Mouse (Mus musculus) mesoderm, embryonic 11.5 days (tissue): Measurements from ENCODE around the gene Car3.
A peak's percentile ranks its signal among the peaks of the same experiment; 100 is the strongest.
"Not testable (repeated sequence)": the region's sequence is repeated elsewhere in the genome, so short reads cannot be mapped to it uniquely, and the experiment has no call there.

Experiments
- DNase-seq: peaks from one replicate; pipeline ENCODE4 v3.0.0-alpha.2; 2012; ENCODE audit warnings: low read depth, low spot score

Car3 gene

DNA sequence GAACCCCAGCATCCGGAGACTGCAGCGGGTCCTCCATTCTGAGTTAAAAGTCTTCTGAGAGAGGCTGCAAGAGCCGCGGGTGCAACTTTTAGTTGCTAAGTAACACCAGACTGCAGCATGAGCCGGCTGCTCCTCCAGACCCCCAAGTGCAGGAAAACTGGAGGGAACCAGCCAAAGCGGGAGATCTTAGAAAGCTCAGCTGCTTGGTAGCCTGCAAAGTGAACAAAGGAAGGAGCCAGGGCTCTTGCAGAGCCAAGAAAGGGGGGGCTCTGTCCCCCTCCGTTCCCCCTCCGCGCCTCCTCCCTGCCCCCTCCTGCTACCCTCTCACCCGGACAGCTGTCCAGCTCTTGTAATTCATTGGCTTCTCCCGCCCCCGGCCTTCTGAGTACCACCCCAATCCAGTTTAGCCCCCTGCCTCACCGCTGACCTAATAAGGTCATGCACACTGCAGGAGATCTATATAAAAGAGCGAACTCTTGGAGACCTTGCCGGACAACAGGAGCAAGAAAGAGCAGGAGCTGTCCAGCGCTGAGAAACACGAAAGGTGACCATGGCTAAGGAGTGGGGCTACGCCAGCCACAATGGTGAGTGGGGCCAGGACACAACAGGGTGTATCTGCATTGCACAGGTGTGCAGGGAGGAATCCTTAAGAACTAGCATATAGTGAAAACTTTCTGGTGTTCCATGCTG lies at the start of gene Car3:
Gene Car3 (plus strand): TSS at position 491 of the 690 bp plus-strand sequence.
- peak; percentile 67 for DNase-seq

DNA sequence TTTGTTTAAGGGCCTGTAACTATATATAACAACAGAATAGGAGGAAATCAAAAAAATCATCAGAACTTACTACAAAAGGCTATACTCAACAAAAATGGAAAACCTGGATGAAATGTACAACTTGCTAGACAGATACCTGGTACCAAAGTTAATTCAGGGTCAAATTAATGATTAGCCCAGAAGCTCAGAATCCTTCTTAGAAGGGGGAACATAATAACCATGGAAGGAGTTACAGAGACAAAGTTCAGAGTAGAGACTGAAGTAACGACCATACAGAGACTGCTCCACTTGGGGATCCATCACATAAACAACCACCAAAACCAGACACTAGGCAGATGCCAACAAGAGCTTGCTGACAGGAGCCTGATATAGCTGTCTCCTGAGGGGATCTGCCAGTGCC lies 47.9 kb upstream of the Car3 start:
- not testable (repeated sequence) for DNase-seq

DNA sequence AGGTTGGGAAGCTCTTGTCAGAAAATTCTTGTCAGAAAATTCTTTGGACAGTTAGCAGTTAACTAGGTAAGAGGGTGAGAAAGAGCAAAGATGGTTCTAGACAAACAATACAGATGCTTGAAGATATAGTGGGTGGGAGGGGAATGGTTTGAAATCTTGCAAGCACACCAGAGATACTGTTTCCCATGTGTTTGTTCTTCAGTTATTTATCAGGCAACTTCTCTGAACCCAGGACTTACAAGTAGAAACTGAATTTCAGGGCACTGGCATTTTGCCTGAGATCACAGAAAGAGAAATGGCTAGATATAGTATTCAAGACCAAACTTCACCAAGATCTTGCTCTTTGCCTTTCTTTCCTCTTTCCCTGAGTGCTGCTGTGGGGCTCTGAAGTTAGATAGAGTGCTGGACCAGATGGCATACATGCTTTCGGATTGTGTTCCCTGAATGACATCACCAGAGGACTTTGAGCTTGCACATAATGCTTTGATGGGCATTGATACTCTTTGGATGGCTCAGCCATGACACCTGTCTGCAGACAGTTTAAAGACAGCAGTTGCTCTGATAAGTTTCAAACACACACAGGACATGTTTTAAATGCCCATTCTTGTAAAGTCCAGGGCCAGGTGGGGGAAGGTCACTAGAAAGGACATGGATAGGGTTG lies 43.3 kb upstream of the Car3 start:
- no peak for DNase-seq

DNA sequence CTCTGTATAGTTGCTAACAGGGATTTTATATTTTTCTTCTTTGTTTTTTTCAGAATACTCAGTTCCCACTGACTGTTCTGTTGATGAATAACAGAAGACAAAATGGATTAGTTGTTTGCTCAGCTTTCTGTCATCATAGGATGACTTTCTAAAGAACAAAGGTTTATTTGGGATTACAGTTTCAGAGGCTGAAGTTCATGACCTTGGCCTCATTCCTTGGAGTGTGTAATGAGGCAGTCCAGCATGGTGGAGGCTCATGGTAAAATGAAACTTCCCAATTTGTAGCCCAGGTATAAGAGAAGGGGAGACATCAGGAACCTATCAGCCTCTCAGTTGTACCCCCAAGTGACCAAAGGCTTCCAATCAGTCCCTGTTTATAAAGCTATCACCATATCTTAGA lies 34.4 kb upstream of the Car3 start:
- no peak for DNase-seq

DNA sequence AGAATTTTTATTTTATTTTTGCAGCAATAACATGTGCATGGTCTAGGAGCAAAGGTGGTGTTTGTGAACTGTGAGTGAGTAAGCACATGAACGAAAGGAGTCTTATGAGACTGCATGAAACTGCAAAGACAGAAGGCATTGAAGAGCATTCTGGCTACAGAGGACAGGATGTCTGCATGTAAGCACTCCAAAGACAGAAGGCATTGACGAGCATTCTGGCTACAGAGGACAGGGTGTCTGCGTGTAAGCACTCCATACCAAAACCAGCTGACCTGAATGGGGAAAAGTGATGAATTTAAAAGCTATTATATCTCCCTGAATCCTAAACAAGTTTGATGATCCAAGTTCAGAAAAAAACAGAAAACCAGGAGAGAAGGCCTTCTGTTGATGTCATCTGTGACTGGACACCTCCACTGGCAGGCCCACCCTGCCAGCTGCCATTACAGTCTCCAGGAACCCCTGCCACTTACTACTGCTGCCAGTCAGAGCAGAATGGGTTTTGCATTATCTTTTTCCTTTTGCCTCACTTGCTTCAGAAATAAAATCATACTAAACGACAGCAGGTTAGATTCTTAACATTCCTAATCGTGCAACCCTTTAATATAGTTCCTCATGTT lies 32.0 kb upstream of the Car3 start:
- DNase-seq: no peak

DNA sequence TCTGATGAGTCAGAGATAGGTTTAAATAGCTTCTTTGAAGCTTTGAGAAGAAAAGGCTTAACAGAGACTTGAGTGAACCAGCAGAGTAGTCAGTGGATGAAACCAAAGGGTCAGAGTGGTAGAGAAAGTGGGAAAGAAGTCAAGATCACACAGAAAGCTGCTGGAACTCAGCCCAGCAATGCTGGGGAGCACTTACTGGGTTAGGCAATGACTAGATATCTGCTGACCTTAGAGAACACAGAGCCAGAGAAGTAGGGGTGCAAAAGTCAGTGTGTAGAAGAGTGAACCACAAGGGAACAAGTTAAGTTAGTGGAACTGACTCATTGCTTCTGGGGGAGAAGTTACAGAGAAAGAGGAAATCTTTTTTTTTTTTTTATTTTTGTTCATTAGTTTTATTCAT lies 30.5 kb upstream of the Car3 start:
- no peak for DNase-seq

DNA sequence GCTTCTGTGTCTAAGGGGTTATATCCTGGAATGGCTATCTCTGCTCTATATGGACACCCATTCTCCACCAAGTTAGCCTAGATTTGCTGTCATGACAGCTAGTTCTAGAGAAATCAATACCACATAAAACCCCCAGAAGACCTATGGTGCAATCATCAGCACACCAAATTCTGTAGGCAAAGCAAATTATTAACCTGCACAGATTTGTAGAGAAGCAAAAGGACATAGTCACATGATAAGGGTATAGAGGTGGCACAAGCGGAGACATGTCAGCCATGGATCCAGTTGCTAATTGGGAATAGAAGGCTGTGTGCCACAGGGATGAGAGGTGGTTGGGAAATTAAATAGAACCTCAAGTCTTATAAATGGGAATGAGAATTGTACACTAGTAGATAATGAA lies 24.4 kb upstream of the Car3 start:
- DNase-seq: no peak

DNA sequence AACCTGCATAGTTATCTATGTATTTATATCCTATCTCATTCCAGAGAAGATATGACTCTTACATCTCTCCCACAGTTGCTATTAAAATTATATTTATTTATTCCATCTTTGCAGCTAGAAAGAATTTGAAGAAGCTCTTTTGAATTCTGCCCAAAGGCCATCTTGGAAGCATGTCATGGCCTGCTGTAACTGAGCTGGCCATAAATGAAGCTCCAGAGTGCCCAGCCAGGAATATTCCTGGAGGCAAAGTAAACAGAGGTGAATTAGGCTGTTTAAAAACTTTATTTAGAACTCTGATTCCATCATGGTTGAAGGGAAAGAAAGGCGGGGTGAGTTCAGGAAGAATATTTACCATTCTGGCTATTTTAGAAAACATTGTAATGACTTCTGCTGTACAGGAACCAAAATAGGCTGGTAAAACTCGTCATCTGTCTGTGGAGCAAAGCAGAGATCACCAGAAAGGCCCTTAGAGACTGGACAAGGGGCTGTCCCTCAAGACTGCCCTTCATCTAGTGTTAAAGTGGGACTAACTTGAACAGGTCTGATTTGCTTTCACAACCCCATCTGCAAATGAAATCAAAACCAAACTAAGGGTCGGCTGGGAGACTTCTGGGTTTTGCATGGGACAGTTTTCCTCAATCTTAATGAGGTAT lies 23.7 kb upstream of the Car3 start:
- no peak for DNase-seq

DNA sequence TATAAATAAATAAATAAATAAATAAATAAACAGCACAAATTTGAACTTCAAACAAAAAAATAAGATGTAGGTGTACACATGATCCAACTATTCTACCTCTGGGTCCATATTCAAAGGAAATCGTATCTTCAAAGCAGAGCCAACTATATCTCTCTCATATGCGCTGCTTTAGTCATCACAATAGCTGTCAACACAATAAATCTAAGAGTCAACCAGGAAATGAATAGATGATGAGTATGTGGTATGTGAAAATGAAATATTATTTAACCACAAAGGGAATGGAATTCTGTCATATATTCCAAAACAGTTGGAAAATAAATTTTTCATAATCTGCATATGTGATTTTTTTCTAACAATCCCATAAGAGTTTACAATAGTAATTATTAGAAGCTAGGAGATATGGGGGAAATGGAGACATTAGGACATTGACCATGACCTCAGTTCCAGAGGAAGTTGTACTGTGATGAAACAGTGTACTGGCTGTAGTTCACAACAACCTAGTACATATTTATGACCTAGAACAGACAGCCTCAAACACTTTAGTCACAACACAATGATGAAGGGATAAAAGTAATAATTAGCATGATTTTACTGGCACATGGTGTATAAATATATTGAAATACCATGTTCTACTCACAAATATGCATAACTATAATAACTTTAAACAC lies 14.6 kb upstream of the Car3 start:
- no peak for DNase-seq

DNA sequence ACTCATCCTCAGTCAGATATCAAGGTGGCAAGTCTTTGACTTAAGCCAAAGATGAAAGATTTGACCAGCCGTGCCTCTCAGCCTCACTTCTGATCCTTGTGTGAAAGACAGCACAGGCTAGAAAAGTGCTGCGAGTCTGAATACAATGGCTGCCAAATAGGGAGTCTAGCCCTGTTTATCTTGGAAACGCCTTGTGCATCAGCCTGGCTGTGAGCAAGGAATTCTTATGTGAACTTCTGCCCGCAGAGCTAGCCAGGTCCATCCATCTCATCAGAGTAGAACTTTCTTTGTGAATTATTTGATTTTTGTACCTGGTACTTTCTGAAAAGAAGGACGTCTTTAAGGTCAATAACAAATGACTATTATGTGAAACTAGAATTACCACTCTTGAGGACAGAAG lies 9.3 kb upstream of the Car3 start:
- DNase-seq: no peak

DNA sequence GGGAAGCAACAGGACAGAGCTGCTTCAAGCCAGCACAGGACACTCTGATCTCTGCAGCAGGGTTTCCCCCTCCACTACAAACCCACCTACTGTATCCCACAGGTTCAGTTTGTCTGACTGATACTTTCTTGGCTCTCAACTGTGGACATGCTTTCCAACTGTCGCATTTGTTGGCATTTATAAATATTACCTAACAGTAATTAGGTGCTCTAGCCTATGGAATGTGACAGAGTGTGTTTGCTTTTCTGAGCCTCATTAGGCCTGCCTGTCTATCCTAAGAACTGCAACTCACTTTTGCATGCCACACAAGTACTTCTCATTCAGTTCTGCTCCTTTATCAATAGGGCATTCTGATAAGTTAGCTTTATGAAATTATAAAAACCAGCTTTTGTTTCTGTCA lies 8.9 kb upstream of the Car3 start:
- no peak for DNase-seq

DNA sequence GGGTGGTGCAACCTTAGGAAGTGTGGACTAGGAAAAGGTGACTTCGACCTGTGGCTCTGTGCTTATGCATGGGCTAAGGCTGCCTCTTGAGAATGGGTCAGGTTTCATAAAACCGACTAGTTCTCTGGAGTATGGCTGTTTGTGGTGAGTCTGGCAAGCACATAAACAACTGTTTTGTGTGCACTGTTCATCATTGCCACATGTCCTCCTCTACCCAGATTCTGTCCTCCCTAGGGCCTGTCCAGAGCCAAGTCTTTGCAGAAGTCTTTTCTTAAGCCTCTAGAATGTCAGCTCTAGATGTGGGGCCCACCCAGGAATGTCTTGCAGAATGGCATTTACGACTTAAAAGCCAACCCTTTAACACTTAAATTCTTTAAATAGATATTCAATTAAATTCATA lies 5.4 kb upstream of the Car3 start:
- no peak for DNase-seq

DNA sequence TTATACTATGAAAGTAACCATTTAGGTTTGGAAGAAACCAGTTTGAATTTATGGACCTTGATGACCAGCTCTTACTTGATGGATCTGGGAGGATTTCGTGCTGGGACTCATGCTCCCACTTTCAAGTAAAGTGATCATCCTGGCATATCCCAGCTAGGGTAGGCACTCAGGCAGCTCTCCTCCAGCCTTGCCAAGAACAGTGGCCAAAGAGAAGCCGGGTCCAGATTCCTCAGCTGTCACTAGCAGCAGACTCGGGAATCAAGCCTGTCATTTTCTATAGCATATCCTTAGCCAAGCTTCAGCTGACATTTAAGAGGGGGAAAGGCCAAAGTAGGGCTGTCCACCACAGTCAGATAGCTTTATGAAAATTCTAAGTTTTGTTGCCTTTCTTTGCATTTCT lies 3.0 kb upstream of the Car3 start:
- no peak for DNase-seq

DNA sequence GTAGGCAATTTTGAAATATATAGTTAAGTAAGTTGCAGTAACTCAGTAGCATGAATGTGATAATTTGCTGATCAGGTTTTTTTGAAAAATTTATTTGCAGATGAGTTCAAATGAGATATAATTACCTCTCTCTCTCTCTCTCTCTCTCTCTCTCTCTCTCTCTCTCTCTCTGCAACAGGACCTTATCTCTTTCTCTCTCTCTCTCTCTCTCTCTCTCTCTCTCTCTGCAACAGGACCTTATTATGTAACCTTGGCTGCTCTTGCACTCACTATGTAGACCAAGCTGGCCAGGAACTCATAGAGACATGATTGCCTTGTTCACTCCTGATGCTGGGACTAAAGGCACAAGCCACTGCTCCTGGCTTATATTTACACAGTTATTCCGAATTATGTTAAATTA lies 2.1 kb upstream of the Car3 start:
- no peak for DNase-seq

DNA sequence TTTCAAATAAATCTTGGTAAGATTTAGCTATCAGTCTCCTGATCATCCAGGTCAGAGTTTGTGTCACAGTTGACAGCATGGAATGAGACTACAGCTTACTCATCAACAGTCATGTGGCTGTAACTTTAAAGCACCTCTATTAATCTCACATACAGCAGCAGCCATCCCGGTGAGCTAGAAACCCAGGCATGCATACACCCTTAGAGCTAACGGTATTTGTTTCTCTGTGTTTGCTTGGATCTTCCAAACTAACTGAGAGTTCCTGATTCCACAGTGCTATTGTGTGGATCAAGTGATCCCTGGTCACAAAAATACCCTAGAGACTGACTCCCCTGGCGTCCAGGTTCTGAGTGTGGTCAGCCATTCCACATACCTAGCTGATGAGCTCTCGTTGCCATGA lies 1.5 kb upstream of the Car3 start:
- DNase-seq: no peak

DNA sequence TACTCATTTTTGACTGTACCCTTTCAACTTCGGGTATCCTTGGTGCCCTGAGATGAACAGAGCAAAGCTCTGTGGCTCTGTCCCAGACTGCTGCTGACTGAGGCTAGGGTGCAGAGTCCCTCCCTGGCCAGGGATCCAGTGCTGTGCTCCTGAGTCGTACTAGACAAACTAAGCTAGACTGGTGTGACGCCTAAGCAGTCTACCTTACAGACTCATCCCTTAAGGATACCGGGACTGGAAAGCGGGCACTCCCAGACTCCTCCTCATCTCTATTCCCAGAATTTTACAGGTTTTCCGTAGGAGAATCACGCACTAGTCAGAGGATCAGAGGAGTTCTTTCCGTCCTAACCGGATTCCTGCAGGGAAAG lies 674 bp upstream of the Car3 start:
- peak; percentile 31 for DNase-seq

DNA sequence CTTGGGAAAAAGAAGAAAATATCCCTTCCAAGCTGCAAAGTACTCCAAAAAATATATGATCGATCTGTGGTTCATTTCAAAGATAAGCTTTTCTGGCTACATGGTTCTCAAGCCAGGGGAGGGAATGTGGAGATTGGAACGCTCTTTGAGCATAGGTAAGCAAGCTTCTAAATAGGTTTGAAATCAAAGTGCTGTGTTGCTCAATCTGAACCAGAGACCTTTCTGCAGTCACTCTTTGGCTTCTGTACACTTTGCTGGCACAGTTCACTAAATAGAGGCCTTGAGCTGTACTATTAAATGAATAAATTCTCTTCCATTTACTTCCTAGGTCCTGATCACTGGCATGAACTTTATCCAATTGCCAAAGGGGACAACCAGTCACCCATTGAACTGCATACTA lies 610 bp downstream of the Car3 start:
- DNase-seq: no peak

DNA sequence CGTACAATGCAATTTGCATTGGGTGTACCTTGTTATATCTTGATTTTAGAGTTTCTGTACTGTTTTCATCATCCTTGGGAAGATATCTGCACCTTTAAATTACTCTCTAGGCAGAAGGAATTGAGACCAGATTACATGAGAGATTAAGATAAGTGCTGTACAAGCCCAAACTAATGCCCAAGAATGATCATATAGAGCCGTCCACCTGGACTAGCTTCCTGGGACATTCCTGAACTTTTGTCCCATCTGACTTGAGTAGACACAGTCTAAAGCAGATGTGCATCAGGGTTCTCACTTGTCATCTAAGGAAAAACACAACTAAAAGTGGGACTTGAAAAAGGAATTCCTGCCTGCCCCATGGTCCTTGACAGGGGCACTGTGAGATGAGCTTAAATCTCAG lies 2.6 kb downstream of the Car3 start:
- no peak for DNase-seq

DNA sequence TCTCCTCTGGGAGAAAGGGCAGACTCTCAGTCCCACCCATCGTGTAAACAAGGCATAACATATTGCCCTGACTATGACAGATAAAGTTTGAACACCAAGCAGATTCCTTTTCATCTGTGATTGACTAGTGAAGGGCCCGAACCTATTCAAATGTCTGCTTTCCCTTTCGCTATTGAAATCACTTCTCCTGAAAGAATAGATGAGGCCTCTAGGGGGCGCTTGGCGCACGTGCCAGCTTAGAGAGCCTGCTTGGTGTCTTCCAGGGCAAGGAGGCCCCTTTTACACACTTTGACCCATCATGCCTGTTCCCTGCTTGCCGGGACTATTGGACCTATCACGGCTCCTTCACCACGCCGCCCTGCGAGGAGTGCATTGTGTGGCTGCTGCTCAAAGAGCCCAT lies 6.5 kb downstream of the Car3 start:
- peak; percentile 78 for DNase-seq

DNA sequence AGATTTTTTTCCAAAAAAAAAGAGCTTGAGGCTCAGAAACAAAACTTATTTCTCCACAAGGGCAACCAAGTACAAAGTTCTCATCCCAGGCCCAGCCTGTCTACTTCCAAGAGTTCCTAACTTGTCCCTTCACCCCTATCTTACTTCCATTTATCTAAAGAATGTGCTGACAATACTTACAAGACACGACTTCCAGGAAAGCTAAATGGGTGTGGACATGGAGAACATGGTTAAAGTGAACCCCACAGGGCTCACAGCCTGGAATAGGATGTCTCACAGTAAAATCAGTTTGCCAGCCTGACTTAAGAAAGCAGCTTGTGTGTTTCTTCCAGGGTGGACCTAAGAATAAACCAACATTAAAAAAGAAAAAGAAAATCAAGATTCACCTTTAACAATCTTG lies 7.2 kb downstream of the Car3 start:
- DNase-seq: no peak

DNA sequence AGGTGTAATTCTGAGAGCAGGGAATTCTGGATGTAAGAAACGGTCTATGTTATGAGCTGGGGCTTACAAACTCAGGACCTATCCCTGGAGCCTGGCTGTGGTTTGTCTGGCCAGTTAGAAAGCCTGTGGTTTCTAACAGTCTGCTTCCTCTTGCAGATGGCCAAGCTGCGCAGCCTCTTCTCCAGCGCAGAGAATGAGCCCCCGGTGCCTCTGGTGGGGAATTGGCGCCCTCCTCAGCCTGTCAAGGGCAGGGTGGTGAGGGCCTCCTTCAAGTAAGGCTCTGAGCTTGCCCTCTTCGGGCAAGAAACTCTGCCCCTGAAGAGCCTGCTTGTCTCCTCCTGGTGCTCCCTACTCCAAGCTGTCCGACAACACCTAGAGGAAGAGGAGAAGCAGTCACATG lies 8.1 kb downstream of the Car3 start:
- no peak for DNase-seq

DNA sequence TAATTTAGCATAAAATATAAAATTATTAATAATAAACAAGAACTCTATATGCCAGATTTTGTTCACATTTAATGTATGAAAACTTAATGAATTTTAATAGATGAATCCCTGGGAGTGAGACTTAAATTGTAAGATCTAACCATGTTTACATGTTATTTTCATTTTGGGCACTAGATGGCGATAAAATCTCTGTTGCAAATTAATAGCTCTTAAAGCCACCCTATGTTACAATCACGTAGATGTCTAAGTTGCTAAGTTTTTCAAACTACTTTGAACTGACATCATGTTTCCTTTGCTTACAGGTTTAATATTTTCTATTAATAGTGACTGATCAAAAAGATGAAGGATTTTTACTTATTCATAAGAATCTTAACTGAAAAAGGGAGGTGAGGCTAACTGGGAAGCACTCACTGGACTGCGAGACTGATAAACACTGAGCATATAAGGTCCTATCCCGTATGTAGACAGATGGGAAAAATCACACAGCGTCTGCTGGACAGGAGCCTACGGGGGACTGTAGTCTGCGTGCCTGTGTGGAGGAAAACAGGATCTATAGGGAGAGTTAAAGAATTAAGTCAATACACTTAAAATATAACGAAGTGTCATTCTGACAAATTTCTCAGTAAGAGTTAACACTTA lies 11.2 kb downstream of the Car3 start:
- peak; percentile 43 for DNase-seq
